Mouse (Mus musculus) ovary, postnatal 36 days (tissue): ENCODE measurements around the gene R3hdm2.
A peak's percentile ranks its signal among the peaks of the same experiment; 100 is the strongest.

Experiments used
- DNase-seq: peaks from one replicate; pipeline ENCODE4 v3.0.0; 2022; ENCODE audit warnings: low spot score, mixed read lengths

R3hdm2 gene

DNA sequence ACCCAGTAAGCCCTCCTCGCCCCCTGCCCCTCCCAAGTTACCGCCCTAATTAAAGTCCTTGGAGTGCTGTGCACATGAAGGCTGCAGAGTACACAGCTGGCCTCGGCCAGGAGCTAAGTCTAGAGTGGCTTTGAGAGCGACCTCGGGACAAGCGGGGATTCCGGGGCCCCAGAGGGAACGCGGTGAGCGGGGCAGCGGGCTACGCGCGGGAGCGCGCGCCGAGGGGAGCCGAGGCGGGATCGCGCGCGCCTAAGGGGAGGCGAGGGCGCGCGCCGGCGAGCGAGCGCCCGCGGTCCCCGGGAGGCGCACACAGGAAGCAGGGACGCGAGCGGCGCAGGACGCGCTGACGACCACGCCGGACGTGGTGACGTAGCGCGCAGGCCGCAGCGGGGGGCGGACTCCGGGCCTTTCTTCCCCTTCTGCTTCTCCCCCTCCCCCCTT, at the start of gene R3hdm2:
Gene R3hdm2 (plus strand): TSS at position 77 of the 441 bp plus-strand sequence.
- DNase-seq = peak; percentile 92

DNA sequence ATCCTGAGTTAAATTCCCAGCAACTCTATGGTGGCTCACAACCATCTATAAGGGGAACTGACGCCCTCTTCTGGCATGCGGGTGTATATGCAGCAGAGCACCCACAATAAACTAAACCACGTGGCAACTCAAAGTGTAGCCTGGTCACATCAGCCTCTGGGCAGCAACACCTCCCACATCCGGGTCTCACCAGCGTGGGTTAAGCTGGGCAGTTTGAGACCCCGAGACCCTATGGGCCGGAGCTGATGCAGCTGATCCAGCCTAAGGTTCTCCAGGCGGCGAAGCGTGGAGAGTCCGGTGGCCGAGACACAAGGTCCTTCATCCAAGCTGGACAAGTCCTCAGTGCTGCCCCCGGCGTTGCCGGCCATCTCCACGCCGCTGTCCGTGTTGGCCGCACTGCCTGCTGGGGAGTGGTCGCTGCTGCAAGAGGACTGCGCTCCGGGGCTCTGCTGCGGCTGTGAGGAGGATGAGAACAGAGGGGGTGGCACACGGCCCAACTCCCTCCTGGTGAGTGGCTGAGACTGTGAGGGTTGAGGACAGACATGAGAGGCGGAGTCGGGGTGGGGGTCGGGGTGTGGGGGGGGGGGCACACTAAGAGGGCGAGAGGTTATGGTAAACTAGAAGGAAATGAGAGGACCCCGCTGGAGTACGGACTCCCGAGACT, 47.8 kb upstream of the R3hdm2 start:
- DNase-seq = no peak

DNA sequence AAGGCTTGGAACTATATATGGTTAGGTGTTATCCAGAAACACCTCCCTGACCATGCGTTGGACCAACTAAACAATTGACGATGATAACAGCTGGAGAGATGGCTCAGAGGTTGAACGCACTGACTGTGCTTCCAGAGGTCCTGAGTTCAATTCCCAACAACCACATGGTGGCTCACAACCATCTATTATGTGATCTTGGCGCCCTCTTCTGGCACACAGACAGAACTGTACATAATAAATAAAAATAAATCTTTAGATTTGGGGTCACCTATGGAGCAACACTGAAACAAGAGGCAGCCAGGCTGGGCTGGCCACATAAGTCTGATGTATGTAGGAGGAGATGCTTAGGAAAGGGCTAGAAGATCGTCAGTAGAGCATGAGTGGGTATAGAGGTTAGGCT, 47.0 kb upstream of the R3hdm2 start:
- DNase-seq = no peak

DNA sequence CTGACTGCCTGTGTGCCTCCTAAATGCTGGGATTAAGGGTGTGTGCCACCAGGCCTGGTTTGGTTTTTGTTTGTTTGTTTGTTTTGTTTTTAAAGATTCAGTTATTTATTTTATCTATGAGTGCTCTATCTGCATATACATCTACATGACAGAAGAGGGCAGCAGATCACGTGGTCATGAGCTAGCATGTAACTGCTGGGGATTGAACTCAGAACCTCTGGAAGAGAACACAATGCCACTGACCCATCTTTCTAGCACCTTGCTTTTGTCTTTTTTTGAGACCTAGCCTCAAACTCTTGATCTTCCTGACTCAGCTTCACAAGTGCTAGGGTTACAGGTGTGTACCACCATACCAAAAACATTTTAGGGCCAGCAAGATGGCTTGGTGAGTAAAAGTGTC, 44.9 kb upstream of the R3hdm2 start:
- no peak for DNase-seq

DNA sequence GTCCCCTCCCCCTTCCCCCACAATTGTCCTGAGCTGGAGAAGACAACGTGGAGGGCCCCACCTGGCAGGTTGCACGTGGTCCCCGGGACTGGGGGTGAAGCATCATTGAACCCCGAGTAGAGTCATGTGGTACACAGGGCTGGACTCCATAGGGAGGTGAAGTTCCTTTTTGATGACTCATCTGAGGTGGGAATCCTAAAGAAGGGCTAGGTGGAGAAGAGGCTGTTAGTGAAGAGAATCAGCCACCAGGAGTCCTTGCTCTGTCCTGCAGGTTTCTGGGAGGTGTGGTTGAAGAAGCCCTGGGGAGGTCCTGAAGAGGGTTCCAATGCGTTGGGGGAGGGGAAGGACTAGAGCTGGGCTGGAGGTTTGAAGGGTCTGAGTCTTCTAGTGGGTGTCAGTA, 43.2 kb upstream of the R3hdm2 start:
- no peak for DNase-seq

DNA sequence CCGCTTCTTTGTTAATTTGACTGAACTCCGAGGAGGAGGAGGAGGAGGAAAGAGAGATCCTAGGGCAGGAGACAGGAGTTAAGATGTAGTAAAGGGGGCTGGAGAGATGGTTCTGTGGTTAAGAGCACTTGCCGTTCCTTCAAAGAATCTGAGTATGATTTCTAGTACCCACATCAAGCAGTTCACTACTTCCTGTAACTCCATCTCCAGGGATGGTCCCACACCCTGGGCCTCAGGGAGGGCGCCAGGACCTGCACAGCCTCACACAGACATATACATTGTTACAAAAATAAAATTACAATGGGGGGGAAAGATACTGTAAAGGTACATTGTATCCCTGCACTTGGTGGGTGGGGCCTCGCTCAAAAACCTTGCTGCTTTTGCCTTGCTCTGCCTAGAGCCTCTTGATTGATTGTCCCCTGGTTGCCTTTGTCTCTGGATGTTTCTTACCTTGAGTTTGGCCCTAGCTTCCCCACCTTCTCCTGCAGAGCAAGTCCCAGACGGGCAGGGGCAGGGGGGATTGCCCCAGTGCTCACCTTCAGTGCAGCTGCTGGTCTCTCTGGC, 42.5 kb upstream of the R3hdm2 start:
- no peak for DNase-seq

DNA sequence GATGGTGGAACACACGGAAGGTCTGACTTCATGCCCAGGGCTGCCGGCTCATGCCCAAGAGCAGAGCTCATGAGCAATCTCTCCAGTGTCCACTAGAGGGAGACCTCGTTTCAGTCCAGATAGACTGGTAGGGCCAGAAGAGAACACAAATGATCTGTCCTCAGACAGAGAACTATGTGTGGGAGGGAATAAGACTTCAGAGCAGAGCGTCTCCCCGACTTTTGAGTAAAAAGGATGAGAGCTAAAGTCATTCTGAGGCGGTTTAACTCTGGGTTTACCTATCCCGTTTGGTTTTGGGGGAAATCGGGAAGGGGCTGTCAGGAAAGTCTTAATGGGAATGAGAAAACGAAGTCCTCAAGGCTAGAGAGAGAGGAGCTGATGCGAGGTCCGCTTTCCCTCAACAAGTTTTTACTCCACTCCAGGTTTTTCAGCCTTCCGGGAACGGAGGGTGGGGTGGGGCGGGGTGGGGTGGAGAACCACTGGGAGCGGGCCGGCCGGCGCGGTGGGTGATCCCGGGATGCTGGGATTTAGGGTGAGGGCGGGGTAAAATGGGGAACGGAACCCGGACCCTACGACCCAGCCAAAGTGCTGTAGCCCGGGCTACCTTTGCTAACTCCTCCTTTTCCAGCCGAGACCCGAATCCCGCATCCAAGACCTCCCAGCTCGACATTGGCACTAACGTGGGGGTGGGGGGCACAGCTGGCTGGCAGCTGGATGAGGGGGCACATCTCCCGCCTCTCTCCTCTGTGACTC, 41.0 kb upstream of the R3hdm2 start:
- peak; percentile 68 for DNase-seq

DNA sequence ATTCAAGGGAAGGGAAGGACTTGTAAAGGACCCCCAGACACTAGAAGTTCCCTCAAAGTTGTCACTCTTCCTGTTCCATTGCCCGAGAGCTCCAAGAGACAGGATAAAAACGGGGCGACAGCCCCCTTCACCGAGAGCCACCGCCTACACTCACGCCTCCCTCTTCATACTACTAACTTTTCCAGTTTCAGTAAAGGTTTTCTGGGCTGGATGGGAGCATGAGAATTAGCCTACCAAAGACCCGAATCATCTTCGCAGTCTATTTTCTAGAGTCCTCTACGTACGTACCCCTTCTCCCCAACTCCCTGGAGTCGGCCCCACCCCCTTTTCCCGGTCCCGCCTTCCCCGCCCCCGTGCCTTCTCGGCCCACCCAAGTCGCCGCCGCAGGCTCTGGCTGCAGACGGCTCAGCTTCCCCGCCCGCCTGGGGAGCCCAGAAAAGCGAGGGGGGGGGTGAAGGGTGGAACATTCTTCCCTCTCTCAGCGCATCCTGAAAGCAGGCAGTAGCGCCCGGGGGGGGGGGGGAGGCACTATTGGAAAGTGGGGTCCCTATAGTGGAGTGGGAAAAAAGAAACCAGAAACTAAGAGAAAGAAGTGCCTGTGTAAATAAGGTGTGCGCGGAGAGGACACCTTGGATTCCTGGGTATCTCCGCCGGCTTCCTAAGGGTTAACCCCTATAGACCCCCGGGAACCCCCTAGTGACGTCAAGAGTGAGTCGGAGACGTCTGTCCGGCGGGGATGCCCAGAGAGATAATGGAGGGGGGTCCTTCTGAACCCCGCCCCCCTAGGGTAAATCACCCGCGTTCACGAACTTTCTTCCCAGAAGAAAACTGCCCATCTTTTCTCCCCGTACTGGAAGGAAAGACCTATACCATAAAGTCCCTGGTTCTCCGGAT, 40.2 kb upstream of the R3hdm2 start:
- peak; percentile 59 for DNase-seq

DNA sequence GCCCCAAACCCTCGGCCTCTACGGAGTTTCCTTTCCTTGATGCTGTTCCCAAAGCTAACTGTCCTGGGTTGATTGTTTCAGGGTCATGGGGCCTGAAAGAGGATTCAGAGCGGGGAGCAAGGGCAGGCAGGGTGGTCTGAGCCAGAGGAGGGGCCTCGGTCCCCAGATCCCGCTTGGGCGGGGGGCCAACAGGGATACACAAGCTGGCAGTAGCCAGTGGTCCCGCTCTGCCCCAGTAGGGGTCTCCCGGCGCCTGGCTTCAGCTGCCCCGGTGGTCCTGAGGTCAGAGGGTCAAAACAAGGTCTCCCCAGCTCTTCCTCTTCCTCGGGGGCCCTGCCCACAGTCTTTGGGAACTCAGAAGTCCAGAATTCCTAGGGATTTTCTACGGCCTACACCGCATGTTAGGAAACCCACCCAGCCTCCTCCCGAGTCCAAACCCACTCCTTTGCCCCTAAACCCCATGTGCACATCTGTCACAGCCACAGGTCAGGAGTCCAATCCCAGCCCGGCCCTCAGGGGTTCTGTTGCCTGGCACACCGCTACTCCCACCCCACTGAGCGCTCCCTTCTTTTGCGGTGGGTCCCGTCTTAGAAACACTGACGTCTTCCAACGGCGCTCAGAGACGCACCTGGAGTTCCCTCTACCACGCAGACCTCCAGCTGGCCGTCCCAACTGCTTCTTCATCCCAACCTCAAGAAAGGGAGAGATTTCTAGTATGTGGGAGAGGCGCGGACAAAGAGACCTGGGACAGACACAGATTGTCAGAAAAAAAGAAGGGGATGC, 39.4 kb upstream of the R3hdm2 start:
- no peak for DNase-seq

DNA sequence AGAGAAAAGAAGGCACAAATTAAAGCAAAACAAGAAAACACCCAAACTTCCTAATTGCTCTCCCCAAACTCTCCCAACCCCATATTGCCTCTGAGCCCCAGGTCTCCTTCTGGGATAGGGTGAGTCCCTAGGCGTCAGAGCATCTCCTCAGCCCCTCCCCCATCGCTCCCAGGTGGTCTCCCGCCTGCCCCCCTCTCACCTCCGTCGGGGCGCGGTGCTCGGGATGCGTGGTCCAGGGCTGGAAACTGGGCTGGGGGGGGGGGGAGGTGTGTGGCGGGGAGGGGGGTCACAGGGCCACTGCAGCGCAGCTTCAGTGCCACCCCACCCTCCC, 38.8 kb upstream of the R3hdm2 start:
- DNase-seq = no peak

DNA sequence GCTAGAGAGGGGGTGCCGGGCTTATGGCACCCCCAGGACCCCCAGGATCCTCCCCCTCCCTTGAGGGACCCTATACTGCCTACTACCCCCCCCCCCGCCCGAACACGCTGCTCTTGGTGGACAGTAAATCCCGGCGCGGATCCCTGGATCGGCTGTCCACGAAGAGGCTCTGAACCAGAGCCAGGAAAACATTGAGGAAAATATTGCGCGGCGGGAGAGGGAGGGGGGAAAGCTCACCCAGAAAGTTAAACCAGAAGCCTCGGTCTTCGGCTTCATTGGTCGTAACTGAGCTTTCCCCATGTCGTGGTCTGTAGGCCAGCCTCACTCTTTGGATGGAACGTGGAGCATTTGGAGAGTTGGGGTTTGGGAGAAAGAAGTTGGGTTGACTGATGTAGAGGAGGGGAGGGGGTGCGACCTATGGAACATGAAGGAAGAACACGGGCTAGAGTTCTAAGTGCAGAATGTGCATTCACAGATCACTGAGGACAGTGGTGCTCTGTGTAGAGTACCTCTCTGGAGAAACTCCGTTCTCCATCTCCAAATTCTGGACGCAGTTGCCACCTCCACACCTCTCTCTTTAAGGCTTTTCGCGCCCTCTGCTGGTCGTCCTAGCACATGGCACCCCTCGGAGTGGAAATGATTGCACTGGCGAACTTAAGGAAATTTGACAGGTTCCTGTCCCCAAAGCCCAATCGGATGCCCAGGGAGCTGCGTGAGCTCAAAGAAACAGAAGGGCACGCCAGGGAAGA, 38.1 kb upstream of the R3hdm2 start, which contains the start of gene Gli1:
Gene Gli1 (minus strand): TSS at position 84 of the 749 bp plus-strand sequence.
- DNase-seq = peak; percentile 83

DNA sequence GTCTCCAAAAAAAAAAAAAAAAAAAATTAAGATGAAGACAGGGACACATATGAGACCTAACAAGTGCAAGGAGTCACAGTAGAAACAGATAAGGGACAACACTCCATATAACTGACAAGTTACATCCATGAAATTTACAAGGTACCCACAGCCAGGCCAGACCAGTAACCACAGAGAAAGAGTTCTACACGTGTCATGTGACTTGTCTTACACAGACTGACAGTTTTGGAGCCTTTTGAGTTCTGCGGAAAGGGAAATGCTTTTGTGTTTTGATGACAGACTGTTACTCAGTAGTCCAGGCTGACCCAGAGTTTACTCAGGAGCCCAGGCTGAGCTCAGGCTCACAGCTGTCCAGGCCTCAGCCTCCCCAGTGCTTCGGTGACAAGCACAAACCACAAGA, 37.1 kb upstream of the R3hdm2 start:
- DNase-seq = no peak

DNA sequence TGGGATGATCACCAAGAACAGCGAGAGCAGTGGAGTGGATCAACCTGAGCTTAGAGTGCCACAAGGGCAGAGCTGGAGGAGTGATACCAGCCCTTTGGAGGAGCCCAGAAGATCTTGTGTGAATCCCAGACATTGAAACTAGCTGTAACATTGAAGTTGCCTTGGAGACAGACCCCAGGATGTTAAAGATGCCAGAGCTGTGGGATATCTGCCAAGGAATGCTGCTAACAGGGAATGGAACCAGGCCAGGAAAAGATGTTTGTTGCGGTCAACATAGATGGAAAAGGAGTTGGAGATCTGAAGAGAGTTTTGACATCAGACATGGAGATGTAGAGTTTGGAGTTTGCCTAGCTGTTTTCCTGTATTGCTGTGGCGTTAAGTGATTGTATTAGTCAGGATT, 34.0 kb upstream of the R3hdm2 start:
- no peak for DNase-seq

DNA sequence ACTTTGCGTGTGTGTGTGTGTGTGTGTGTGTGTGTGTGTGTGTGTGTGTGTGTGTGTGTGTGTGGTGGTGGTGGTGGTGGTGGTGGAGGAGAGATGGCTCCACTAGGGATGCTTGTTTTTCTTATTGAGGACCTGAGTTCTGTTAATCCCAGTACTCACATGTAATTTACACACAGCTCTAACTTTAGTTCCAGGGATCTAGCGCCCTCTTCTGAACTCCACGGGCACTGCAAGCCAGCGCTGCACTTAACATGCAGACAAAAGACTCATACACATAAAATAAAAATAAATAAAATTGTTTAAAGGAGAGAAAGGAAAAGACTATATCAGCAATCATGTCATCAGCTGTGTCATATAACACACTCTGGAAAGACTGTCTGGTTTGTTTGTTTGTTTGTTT, 31.2 kb upstream of the R3hdm2 start:
- no peak for DNase-seq

DNA sequence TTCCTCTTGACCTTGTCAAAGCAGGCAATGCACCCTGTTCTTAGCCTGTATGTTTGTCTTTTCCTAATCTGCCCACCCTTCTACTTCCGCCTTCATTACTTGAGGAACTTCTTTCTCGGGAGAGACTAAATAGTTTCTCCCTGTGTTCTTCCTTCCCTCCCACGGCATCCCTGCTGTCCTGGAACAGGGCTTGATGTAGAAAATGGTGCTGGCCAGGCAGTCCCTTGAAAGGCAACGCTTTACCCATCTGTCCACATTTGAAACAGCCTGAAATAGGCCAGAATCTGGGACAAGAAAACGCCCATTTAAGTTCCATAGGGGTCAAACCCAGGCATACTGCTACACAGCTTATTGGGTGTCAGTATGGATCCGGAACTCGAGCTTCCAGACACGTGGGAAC, 30.3 kb upstream of the R3hdm2 start:
- DNase-seq = no peak

DNA sequence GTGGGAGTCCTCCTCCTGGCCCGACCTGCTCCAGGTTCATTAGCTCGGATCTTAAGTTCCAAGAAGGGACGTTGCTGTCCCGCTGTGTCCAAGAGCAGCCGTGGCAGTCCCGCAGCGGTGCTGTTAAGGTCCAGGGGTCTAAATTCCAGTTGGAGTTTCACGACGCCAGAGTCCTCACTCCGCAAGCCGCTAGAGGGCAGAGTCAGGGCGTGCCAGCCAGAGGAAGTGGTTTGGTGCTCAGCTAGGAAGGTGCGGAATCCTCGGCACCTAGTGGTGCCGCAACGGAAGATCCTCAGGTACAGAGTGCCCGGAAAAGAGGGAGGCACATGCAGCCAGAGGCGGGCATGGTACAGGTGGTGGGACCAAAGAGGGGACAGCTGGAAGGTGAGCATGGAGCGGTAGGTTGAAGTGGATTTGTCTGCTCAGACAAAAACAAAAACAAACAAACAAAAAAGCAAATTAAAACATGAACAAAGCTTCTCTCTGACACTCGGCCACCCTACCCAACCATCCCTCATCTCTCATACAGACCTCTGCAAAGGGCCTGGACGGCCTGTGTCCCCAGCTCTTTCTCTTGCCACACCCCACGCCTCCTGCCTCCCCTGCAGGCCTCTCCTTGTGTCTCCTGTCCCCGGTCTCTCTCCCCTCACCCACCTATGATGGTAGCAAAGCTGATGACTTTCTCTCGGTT, 29.4 kb upstream of the R3hdm2 start:
- peak; percentile 74 for DNase-seq

DNA sequence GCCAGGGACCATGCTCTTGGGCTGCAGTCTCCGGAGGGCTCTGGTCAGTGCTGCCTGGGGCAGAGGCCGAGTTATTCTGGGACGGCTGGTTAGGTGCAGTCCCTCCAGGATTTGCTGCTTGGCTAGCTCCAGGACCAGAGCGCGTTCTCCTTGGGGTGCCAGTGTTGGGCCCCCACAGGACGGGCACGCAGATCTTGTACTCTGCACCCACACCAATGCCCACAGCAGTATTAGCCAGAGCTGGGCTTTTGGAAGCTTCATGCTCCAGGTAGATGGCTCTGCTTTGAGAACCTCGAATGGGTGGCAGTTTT, 28.9 kb upstream of the R3hdm2 start:
- no peak for DNase-seq

DNA sequence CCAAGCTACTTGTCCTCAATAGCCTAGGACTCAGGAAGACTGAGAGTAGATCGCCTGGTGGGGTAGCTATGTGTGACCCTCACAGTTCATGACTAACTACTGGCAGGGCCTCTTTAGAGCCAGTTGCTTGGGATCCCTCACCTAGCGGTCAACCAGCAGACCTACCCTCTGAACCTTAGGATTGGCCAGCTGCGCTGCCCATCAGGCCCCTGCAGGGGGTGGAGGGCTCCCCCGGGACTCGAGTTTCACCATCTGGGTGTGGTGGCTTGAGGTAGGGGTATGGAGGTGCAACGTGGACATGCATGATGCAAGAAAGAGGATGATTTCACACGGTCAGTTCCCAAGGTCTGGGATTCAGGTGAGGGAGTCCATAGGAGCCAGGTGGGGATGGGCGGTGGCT, 28.4 kb upstream of the R3hdm2 start:
- DNase-seq = no peak

DNA sequence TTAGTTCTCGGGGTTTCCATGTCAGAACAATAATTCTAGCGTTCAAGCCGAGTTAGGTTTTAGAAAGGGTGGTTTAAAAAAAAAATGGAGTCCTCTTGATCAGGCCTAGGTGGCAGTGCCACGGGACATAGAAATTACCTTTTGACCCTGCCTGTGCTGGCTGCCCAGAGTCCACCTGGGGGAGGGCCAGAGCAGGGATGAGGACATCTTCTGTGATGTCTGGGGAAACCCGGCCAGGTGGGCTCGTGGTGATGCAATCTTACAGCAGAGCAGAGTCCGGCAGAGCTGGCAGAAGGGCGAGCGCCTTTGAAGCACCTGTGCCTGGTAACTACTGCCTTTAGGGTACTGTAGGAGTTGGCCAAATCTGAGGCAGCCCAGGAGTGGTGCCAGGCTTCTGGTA, 27.9 kb upstream of the R3hdm2 start:
- DNase-seq = no peak

DNA sequence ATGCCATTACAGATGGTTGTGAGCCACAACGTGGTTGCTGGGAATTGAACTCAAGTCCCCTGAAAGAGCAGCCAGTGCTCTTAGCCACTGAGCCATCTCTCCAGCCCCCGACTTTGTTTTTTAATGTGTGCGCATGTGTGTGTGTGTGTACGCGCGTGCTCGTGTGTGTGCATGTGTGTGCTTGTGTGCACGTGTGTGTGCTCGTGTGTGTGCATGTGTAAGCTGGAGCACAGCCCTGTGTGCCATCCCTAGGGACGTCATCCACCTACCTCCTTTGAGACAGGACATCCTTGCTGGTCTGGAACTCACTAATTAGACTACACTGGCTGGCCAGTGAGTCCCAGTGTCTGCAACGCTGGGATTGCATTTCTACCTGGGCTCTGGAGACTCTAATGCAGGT, 27.4 kb upstream of the R3hdm2 start:
- no peak for DNase-seq
